Mouse (Mus musculus) ES-E14 (cell line): Measurements from ENCODE around the gene Ptprf.

Source experiments
- CHD2 ChIP-seq: IDR thresholded peaks from 2 replicates; pipeline ENCODE4 v1.6.1; 2014; ENCODE audit warnings: mild to moderate bottlenecking, low read depth, low read length, inconsistent platforms
- HCFC1 ChIP-seq: IDR thresholded peaks from 2 replicates; pipeline ENCODE4 v1.6.1; 2012; ENCODE audit warnings: low read length, inconsistent platforms, borderline replicate concordance; ENCODE audit not compliant: insufficient read depth
- MAFK ChIP-seq: IDR thresholded peaks from 2 replicates; pipeline ENCODE4 v1.6.1; 2014; ENCODE audit warnings: mild to moderate bottlenecking, low read depth, low read length, inconsistent platforms; ENCODE audit not compliant: insufficient read depth
- ZC3H11A ChIP-seq: IDR thresholded peaks from 2 replicates; pipeline ENCODE4 v1.6.1; 2012; ENCODE audit warnings: low read depth, mild to moderate bottlenecking, inconsistent platforms, low read length, borderline replicate concordance
- ZNF384 ChIP-seq: IDR thresholded peaks from 2 replicates; pipeline ENCODE4 v1.6.1; 2012; ENCODE audit warnings: low read depth, low read length, inconsistent platforms

- TF ChIP-seq HCFC1 (no peak), CHD2 (no peak), ZC3H11A (no peak), ZNF384 (no peak), MAFK (no peak)
Measured at GRCm38 (mm10) chr4:118307533-118308263, 16.5 kb upstream of the Ptprf start.
